Mouse (Mus musculus) embryonic facial prominence, embryonic 15.5 days (tissue): ENCODE measurements at regions not wholly inside any gene's neighbourhood (a gene's known extent, or its start where the extent isn't known, plus 50 kb on each side); places are given as distances from the start of the nearest gene placed in this dataset.

Experiments
- ATAC-seq: fragments of 200-750 bp; cut with Nextera tagmentation; 2 replicates; pipeline ENCODE4 v1.8.0; 2017; ENCODE audit warnings: low read depth, moderate TSS enrichment; ENCODE audit not compliant: insufficient number of reproducible peaks, low FRiP score, low TSS enrichment
- H3K27ac ChIP-seq: fragments of 300-500 bp; sonication (generic); replicated peaks from 2 replicates; pipeline ENCODE4 v1.5.1; 2015; ENCODE audit warnings: mild to moderate bottlenecking, inconsistent platforms
- H3K27me3 ChIP-seq: fragments of 300-500 bp; sonication (generic); 2 replicates; pipeline ENCODE4 v1.6.1; 2015; ENCODE audit warnings: inconsistent platforms
- H3K36me3 ChIP-seq: fragments of 300-500 bp; sonication (generic); 2 replicates; pipeline ENCODE4 v1.6.1; 2015; ENCODE audit warnings: mild to moderate bottlenecking, inconsistent platforms
- H3K4me1 ChIP-seq: fragments of 300-500 bp; sonication (generic); 2 replicates; pipeline ENCODE4 v1.6.1; 2015; ENCODE audit warnings: inconsistent platforms
- H3K4me2 ChIP-seq: fragments of 300-500 bp; sonication (generic); replicated peaks from 2 replicates; pipeline ENCODE4 v1.6.1; 2015; ENCODE audit warnings: mild to moderate bottlenecking, inconsistent platforms
- H3K4me3 ChIP-seq: fragments of 300-500 bp; sonication (generic); replicated peaks from 2 replicates; pipeline ENCODE4 v1.5.1; 2015; ENCODE audit warnings: mild to moderate bottlenecking, inconsistent platforms
- H3K9ac ChIP-seq: fragments of 300-500 bp; sonication (generic); 2 replicates; pipeline ENCODE4 v1.6.1; 2015; ENCODE audit warnings: inconsistent platforms
- H3K9me3 ChIP-seq: fragments of 300-500 bp; sonication (generic); replicated peaks from 2 replicates; pipeline ENCODE4 v1.6.1; 2016; ENCODE audit warnings: inconsistent platforms
- WGBS: fragments of 180-500 bp; shearing (Covaris S2); methylation state at CpG from one replicate; pipeline ENCODE4 v1.1.7; 2015; 5-methylcytosine and 5-hydroxymethylcytosine counted together

- no peak overlapping the region for H3K4me2 ChIP-seq
- H3K4me3 ChIP-seq: no peak overlapping the region
- H3K27ac ChIP-seq: no peak overlapping the region
- H3K36me3 ChIP-seq: no peaks in the 10 kb centered on the region
- H3K9ac ChIP-seq: no peak overlapping the region
- no peaks in the 10 kb centered on the region for H3K9me3 ChIP-seq
- WGBS: 68% methylated on average over 5 of the region's 5 CpGs
- H3K27me3 ChIP-seq: no peaks in the 10 kb centered on the region
- peaks cover 7% of the 10 kb centered on the region; the same call in 1 of the 2 replicates for H3K4me1 ChIP-seq
- no peak for ATAC-seq
Measured at GRCm38 (mm10) chr2:75600511-75600910, 58.5 kb upstream of the Hnrnpa3 start.

DNA sequence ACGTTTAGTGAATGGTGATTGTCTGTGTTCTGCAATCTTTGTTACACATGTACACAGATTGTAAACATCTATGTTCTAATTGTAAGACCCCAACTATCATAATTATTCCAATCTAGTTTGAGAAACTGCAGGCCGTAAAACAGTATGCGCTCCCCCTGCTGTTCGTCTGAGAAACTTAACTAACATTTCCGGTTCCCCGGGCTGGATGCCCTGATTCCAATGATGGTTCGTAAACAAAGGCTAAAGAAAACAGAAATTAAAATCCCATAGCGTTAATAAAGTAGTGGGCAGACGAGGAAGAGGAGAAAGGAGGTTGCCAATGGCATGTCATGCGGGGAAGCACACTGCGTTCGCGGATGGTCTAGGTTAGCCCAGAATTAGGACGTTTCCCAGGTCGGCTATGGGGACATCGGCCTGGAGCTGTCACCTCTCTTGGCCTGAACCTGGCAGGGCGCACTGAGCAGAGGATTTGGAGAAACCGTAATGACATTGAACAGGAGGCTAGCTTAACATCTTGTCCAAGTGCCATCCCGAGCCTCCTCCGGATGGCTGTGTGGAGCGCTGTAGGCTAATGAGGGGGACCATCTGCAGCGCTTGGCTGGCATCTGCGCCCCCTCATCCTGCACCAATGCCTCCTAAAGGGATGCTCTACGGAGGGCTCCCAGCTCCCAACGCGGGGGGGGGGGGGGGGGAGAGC is 55.7 kb upstream of the Hnrnpa3 start:
- peak; percentile 29; the same call in 1 of the 2 replicates for ATAC-seq
- H3K27ac ChIP-seq: 0 out of 2 replicates have a peak overlapping the region, but pooled peaks have one; percentile 1
- peak overlapping the region; percentile 37 for H3K4me3 ChIP-seq
- H3K27me3 ChIP-seq: no peaks in the 10 kb centered on the region
- peak overlapping the region; percentile 58 for H3K4me2 ChIP-seq
- H3K36me3 ChIP-seq: no peaks in the 10 kb centered on the region
- H3K9ac ChIP-seq: 0 out of 2 replicates have a peak overlapping the region, but pooled peaks have one; percentile 0
- H3K4me1 ChIP-seq: peaks cover 7% of the 10 kb centered on the region
- 10% methylated on average over 26 of the region's 26 CpGs for WGBS
- no peaks in the 10 kb centered on the region for H3K9me3 ChIP-seq

- Histone ChIP-seq H3K27me3 (no peaks in the 10 kb centered on the region), H3K27ac (no peak overlapping the region), H3K4me2 (no peak overlapping the region), H3K9me3 (no peaks in the 10 kb centered on the region), H3K9ac (no peak overlapping the region), H3K36me3 (no peaks in the 10 kb centered on the region), H3K4me3 (no peak overlapping the region), H3K4me1 (peaks cover 27% of the 10 kb centered on the region)
- ATAC-seq: no peak
- 2% methylated on average over 7 of the region's 7 CpGs for WGBS
Measured at GRCm38 (mm10) chr2:75605634-75606033, 53.4 kb upstream of the Hnrnpa3 start.

DNA sequence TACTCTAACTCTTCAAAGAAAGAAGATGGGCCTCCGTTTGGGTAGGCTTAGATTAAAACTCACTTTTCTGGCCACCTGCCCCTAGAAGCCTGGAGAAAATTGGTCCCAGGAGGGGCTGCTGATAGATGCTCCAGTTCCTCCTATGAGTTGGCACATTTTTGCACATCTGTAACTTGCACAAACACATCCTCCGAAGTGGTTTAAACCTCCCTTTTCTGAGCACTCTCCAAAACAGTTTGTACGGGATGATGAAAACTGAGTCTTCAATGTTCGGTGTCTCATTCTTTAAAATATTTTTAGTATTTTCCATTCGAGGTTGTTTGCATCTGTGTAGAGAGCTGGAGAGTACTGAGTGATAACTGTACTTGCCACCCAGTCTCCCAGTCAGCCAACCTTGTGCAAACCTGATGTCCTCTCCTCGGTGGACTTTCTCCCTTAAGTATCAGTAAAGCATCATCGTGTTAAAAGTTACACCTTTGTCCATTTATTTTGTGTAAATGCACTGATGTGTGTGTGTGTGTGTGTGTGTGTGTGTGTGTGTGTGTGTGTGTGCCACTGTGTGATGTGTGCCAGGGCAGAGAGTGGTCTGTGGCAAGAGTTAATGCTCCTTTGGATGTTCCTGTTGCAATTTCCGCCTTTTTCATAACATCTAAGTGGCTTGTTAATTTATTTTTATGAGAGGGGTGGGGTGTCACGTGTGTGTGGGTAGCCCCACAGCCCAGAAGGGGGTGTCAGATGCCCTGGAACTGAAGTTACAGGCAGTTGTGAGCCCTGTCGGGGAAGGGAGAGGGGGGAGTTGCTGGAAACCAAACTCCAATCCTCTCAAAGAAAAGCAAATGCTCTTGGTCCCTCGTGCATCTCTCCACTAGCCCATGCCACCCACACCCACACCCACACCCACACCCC is 51.8 kb upstream of the Hnrnpa3 start:
- Histone ChIP-seq H3K36me3 (no peaks in the 10 kb centered on the region), H3K4me1 (peaks cover 27% of the 10 kb centered on the region), H3K27ac (no peak overlapping the region), H3K4me3 (no peak overlapping the region), H3K9ac (no peak overlapping the region), H3K27me3 (no peaks in the 10 kb centered on the region), H3K9me3 (no peaks in the 10 kb centered on the region), H3K4me2 (no peak overlapping the region)
- WGBS: 53% methylated on average over 11 of the region's 11 CpGs
- ATAC-seq: no peak

- no peak overlapping the region for H3K4me2 ChIP-seq
- no peak for ATAC-seq
- H3K36me3 ChIP-seq: no peaks in the 10 kb centered on the region
- H3K9ac ChIP-seq: no peak overlapping the region
- H3K4me1 ChIP-seq: peaks cover 31% of the 10 kb centered on the region
- 69% methylated on average over 10 of the region's 10 CpGs for WGBS
- H3K4me3 ChIP-seq: no peak overlapping the region
- no peak overlapping the region for H3K27ac ChIP-seq
- no peaks in the 10 kb centered on the region for H3K27me3 ChIP-seq
- no peaks in the 10 kb centered on the region for H3K9me3 ChIP-seq
Measured at GRCm38 (mm10) chr2:75607958-75608357, 51.1 kb upstream of the Hnrnpa3 start.

DNA sequence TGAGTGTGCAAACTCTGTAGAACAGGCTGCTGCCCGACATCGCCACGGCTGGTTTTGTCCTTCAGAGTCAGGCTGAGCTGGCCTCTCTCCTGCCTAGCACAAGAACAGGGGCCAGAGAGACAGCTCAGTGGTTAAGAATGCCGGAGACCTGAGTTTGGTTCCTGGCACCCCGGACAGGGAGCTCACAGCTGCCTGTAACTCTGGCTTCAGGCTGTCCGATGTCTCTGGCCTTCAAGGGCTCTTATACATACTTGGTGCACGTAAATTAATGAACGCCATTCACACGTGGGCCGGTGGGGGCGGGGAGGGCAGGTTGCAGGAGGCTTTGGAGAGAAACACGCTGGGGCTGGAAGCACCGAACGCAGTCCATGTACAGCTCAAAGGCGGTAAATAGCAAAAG is 50.6 kb upstream of the Hnrnpa3 start:
- WGBS: 47% methylated on average over 15 of the region's 15 CpGs
- no peak for ATAC-seq
- Histone ChIP-seq H3K27ac (no peak overlapping the region), H3K36me3 (no peaks in the 10 kb centered on the region), H3K4me3 (no peak overlapping the region), H3K4me1 (peaks cover 32% of the 10 kb centered on the region), H3K9ac (no peak overlapping the region), H3K27me3 (no peaks in the 10 kb centered on the region), H3K9me3 (no peaks in the 10 kb centered on the region), H3K4me2 (no peak overlapping the region; the same call in 1 of the 2 replicates)

DNA sequence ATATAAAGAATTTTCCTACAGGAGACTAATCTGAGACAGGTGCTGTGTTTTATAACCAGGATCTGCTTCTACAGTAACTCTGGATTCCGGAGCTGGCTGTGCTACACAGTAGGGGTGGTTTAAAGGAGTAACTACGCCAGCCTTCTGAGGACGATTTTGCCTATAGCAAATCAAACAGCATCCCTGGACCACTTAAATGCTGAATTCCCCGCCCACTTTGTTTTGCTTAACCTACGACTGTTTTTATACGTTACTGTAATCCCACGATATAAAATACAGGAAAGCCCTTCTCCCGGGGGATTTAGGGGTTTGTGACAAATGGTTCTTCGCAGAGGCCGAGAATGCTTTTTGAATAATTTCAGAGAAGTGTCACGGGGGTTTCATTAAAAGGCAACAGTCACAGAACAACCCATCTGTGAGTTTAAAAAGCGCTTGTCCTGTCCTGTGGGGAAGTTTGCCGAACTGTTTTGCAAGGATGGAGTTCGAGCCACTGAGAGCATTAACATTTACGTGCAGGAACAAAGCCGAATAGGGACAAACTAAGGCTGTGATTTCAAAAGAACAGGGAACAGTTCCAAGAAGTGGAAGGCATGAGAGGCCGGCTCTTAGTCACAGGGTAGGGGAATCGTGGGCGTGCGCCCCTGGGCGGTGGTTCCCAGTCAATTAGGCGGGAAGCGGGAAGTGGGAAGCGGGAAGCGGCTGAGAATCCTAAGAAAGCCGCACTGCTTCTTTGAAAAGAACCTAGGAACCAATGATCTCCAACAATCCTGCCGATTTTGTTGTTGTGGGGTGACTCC is 49.7 kb upstream of the Hnrnpa3 start:
- Histone ChIP-seq H3K4me2 (peak overlapping the region; percentile 55), H3K27ac (peak overlapping the region; percentile 60), H3K4me1 (peaks cover 31% of the 10 kb centered on the region), H3K9ac (peak overlapping the region; percentile 15; the same call in 1 of the 2 replicates), H3K9me3 (no peaks in the 10 kb centered on the region), H3K4me3 (peak overlapping the region; percentile 34), H3K36me3 (no peaks in the 10 kb centered on the region), H3K27me3 (no peaks in the 10 kb centered on the region)
- ATAC-seq: peak; percentile 41
- 10% methylated on average over 27 of the region's 27 CpGs for whole genome bisulfite sequencing
